Mouse (Mus musculus): ENCODE data around the gene Tmem132e.

DNA sequence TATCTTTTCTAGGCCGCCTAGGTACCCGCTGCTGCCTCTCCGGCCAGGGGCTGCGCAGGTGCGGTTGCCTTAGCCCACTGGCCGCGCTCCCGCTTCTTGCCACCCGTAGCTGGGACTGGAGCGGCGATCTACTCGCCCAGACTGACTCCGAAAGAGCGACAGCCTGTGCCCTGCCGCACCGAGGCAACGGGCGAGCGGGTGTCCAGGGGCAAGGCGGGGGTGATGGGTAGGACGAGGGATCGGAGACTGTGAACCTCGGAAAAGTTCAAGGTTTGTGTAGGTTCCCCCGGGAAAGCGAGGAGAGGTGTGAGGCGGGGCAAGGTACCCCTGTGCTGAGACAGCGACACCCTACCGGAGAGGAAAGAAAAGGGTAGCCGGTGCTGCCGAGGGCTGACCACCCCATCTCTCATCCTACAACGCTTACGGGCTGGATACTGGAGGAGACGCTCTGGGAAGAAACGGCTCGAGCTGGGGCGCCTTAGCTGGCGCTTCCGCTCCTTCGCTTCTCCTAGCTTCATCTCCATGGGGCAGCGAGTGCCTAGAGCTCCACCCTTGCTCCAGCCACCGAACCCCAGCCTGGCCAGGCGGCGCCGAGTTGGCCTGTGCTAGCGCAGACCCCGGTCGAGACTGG lies 874 bp upstream of the Tmem132e start:
- TF ChIP-seq ZNF384 (IDR thresholded peaks at IDR 0.05; ENCODE audit: low read depth, low read length) = no peak
- TF ChIP-seq JUN (IDR thresholded peaks at IDR 0.05; ENCODE audit: insufficient read depth, low read depth, low read length) = no peak
- TF ChIP-seq GABPA (IDR thresholded peaks at IDR 0.05; ENCODE audit: insufficient replicate concordance, low read depth, low read length) = no peak
- TF ChIP-seq CHD2 (IDR thresholded peaks at IDR 0.05; ENCODE audit: low read length) = no peak
- no peak for TF ChIP-seq POLR2A (IDR thresholded peaks at IDR 0.05; ENCODE audit: low read depth, low read length)
- no peak for TF ChIP-seq ZMIZ1 (IDR thresholded peaks at IDR 0.05; ENCODE audit: low read depth, low read length)
- TF ChIP-seq TCF12 (IDR thresholded peaks at IDR 0.05; ENCODE audit: low read depth, low read length) = no peak
- TF ChIP-seq MYC (IDR thresholded peaks at IDR 0.05; ENCODE audit: low read depth, low read length) = no peak
- no peak for TF ChIP-seq EP300 (IDR thresholded peaks at IDR 0.05; ENCODE audit: low read length)
- no peak for TF ChIP-seq CTCF (conservative IDR thresholded peaks at IDR 0.05 in 1 of 2, IDR thresholded peaks at IDR 0.05 in 1 of 2; ENCODE audit: low read depth in 2 of 2, low read length in 2 of 2)
- TF ChIP-seq MEF2A (IDR thresholded peaks at IDR 0.05; ENCODE audit: borderline replicate concordance, low read depth, low read length) = no peak
- TF ChIP-seq USF2 (conservative IDR thresholded peaks at IDR 0.05; ENCODE audit: low read depth, low read length) = no peak
- TF ChIP-seq ZKSCAN1 (IDR thresholded peaks at IDR 0.05; ENCODE audit: borderline replicate concordance, low read depth, low read length) = no peak
- TF ChIP-seq ELF1 (IDR thresholded peaks at IDR 0.05; ENCODE audit: low read depth, low read length) = no peak

Data from CH12.LX (cell line).